Mouse (Mus musculus) olfactory bulb, adult 2 months (tissue): ENCODE results near the gene Trim2.

Experiments used
- CTCF ChIP-seq: fragments of 200-500 bp; IDR thresholded peaks from 2 replicates; pipeline ENCODE4 v1.5.1; 2012; ENCODE audit warnings: low read depth, mild to moderate bottlenecking, low read length, moderate library complexity; ENCODE audit not compliant: insufficient read depth
- POLR2A ChIP-seq: fragments of 200-500 bp; IDR thresholded peaks from 2 replicates; pipeline ENCODE4 v1.6.1; 2012; ENCODE audit warnings: mild to moderate bottlenecking, low read depth, low read length, moderate library complexity; ENCODE audit not compliant: insufficient read depth

DNA sequence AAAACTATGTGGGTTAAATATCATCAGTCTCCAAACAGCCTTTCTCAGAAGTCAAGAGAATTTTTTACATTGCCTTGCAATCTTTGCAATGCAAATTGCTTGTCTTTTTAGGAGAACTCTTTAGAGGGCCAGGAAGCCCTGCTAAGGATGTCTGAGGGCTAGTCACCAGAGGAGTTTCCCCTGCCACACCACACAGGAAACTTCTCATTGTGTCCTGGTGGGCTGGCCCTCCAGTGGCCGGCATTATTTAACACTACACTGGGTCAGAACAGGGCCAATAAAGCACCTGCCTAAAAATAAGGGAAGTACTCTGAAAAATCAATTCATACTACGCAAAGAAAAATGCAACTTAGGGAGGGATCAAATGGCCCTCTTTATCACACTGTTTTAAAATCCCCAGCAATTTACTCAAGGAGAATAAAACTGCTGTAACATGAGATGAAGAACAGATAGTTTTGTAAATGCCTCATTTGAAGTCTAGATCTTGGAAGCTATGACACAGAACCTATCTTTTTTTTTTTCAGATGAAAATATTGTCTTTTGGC is 87.4 kb downstream of the Trim2 start:
- TF ChIP-seq POLR2A (no peak), CTCF (no peak)
